In the genomic region with DNA sequence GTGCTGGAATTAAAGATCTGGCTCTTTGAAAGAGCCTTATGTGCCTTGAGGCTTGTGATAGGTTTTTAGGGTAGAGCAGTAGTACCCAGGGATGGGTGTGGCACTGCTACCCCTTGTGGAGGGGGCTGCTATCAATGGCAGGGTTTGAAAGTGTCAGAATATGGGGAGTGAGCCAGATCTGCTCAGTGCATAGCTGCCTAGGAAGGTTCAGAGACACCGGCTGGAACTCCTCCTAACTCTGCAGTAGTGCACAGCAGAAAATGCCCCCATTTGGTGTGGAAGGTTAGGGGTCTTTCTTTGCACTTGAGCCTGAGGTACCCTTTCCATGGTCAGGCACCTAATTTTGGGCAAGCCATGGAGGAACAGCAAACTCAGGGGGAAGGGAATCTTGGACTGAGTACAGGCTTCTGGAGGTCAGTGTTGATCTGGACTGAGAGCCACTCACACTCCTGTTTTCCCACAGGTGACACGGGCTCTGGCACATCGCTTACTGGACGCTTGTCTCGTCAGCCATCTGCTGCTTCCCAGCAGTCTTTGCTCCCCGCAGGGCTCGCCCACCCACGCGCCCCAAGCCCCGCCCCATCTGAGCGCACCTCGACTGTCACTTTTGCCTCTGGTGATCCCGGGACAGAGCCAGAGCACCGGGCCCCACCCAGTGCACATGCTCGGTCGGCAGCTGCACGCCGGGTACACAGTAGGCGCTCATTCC, we compare ENCODE assay signal across 8 mouse cellular contexts. TPM values are rescaled to one million over a fixed set of nuclear protein-coding genes. Genes with fewer than 3 reads are reported as not detected.
DNase-seq lines count a peak whose midpoint lies in the region; ATAC-seq and TF ChIP-seq lines count a peak whose summit lies in the region.

No protein-coding gene starts in this region.

- peak; percentile 56 for ATAC-seq in intestine, postnatal 0 days
- ATAC-seq in liver, embryonic 15.5 days (ENCODE audit: insufficient read depth), result peak; percentile 79
- ATAC-seq in neural tube, embryonic 12.5 days (ENCODE audit: low FRiP score, low read depth), result peak; percentile 84

- WGBS in intestine, postnatal 0 days, result 11% methylated on average over 18 of the region's 19 CpGs
- 6% methylated on average over 19 of the region's 19 CpGs for WGBS in liver, embryonic 15.5 days (ENCODE audit: insufficient replicate concordance)
- 11% methylated on average over 19 of the region's 19 CpGs for WGBS in neural tube, embryonic 12.5 days

- no peaks in the 10 kb centered on the region for H3K27me3 ChIP-seq in intestine, postnatal 0 days (replicated peaks; ENCODE audit: control insufficient read depth, insufficient read depth, low read length)
- no peaks in the 10 kb centered on the region for H3K27me3 ChIP-seq in liver, embryonic 15.5 days
- H3K27me3 ChIP-seq in neural tube, embryonic 12.5 days (replicated peaks), result no peaks in the 10 kb centered on the region
- no peaks in the 10 kb centered on the region for H3K27me3 ChIP-seq in testis, adult 2 months (ENCODE audit: control insufficient read depth, insufficient read depth, low read length)

- peaks cover 6% of the 10 kb centered on the region; the same call in 1 of the 2 replicates for H3K4me1 ChIP-seq in intestine, postnatal 0 days (replicated peaks; ENCODE audit: control insufficient read depth, insufficient read depth, low read length)
- H3K4me1 ChIP-seq in liver, embryonic 15.5 days (replicated peaks), result peaks cover 13% of the 10 kb centered on the region
- 0 out of 2 replicates have a peak, but pooled peaks cover 11% of the 10 kb centered on the region for H3K4me1 ChIP-seq in neural tube, embryonic 12.5 days
- peaks cover 15% of the 10 kb centered on the region for H3K4me1 ChIP-seq in testis, adult 2 months (ENCODE audit: control insufficient read depth, insufficient read depth, low read length)

- DNase-seq in B cell, adult 2 months, result peak; percentile 64 to 66
- peak; percentile 71 for DNase-seq in adrenal gland, adult 2 months
- peak; percentile 54 for DNase-seq in embryo, embryonic 10.5 days (ENCODE audit: low spot score)
- peak; percentile 57 to 62 for DNase-seq in heart, adult 18-20 months

- peak overlapping the region; percentile 2; the same call in 1 of the 2 replicates for H3K9ac ChIP-seq in intestine, postnatal 0 days (ENCODE audit: low read depth, low read length)
- H3K9ac ChIP-seq in liver, embryonic 15.5 days, result peak overlapping the region; percentile 27; the same call in 1 of the 2 replicates
- peak overlapping the region; percentile 53 for H3K9ac ChIP-seq in neural tube, embryonic 12.5 days

- no peak overlapping the region for H3K27ac ChIP-seq in intestine, postnatal 0 days (ENCODE audit: low read depth, low read length)
- H3K27ac ChIP-seq in liver, embryonic 15.5 days (replicated peaks), result no peak overlapping the region
- no peak overlapping the region for H3K27ac ChIP-seq in neural tube, embryonic 12.5 days
- peak overlapping the region; percentile 16; the same call in 1 of the 2 replicates for H3K27ac ChIP-seq in testis, adult 2 months (ENCODE audit: control insufficient read depth, insufficient read depth, low read depth, low read length)

- TF ChIP-seq POLR2A in testis, adult 2 months (IDR thresholded peaks at IDR 0.05; ENCODE audit: control insufficient read depth, low read depth, low read length), result no peak

- H3K4me3 ChIP-seq in intestine, postnatal 0 days (ENCODE audit: low read depth, low read length), result peak overlapping the region; percentile 36
- H3K4me3 ChIP-seq in liver, embryonic 15.5 days (replicated peaks), result peak overlapping the region; percentile 54
- H3K4me3 ChIP-seq in neural tube, embryonic 12.5 days, result peak overlapping the region; percentile 47
- peak overlapping the region; percentile 53 for H3K4me3 ChIP-seq in testis, adult 2 months (ENCODE audit: control insufficient read depth, low read depth, low read length)

- TF ChIP-seq CTCF in intestine, postnatal 0 days (IDR thresholded peaks at IDR 0.05; ENCODE audit: low read depth), result no peak
- no peak for TF ChIP-seq CTCF in testis, adult 2 months (IDR thresholded peaks at IDR 0.05; ENCODE audit: control insufficient read depth, insufficient read depth, insufficient replicate concordance, low read depth, low read length)

- peaks cover 38% of the 10 kb centered on the region for H3K36me3 ChIP-seq in intestine, postnatal 0 days (ENCODE audit: control insufficient read depth, insufficient read depth)
- H3K36me3 ChIP-seq in liver, embryonic 15.5 days (replicated peaks), result peaks cover 10% of the 10 kb centered on the region
- peaks cover 12% of the 10 kb centered on the region; the same call in 1 of the 2 replicates for H3K36me3 ChIP-seq in neural tube, embryonic 12.5 days
- H3K36me3 ChIP-seq in testis, adult 2 months (ENCODE audit: control insufficient read depth, insufficient read depth, low read length), result no peaks in the 10 kb centered on the region

- peak overlapping the region; percentile 62 for H3K4me2 ChIP-seq in intestine, postnatal 0 days (replicated peaks; ENCODE audit: low read depth)
- H3K4me2 ChIP-seq in liver, embryonic 15.5 days, result peak overlapping the region; percentile 73
- H3K4me2 ChIP-seq in neural tube, embryonic 12.5 days (replicated peaks), result peak overlapping the region; percentile 80

- no peaks in the 10 kb centered on the region for H3K9me3 ChIP-seq in intestine, postnatal 0 days (ENCODE audit: control insufficient read depth)
- H3K9me3 ChIP-seq in liver, embryonic 15.5 days (replicated peaks), result no peaks in the 10 kb centered on the region
- H3K9me3 ChIP-seq in neural tube, embryonic 12.5 days, result no peaks in the 10 kb centered on the region

RNA-seq across cellular contexts. Expression of a gene that starts 42.0 kb away (rescaled TPM):
- total RNA-seq in adrenal gland, adult 2 months (2021), result 10 to 100 TPM; 54.2 to 69.9 TPM
- polyA plus RNA-seq in adrenal gland, adult 2 months (2012; rRNA removed), result 30.0 and 40.0 TPM in 2 replicates
- 10 to 100 TPM; 45.6 to 48.6 TPM for total RNA-seq in heart, adult 18-20 months (2021)
- 41.8 and 42.8 TPM in 2 replicates for polyA plus RNA-seq in intestine, postnatal 0 days (2015; fragmentation: Nextera tagmentation; extraction: Ambion mirVana)
- polyA plus RNA-seq in liver, embryonic 15.5 days (2015; fragmentation: Nextera tagmentation; extraction: Ambion mirVana), result 23.7 and 24.0 TPM in 2 replicates
- polyA plus RNA-seq in neural tube, embryonic 12.5 days (2016; fragmentation: Nextera tagmentation; extraction: Ambion mirVana), result 83.6 and 91.4 TPM in 2 replicates
- polyA plus RNA-seq in testis, adult 2 months (2012; rRNA removed), result 28.4 and 34.2 TPM in 2 replicates

RNA-seq across cellular contexts. Expression of a gene that starts 45.2 kb away (rescaled TPM):
- total RNA-seq in adrenal gland, adult 2 months (2021), result under 1 TPM; 0.35 to 0.55 TPM
- polyA plus RNA-seq in adrenal gland, adult 2 months (2012; rRNA removed), result 0.03 and 0.10 TPM in 2 replicates
- 1 to 10 TPM in 1 of 2 experiments, under 1 TPM in 1; 0.59 to 1.2 TPM for total RNA-seq in heart, adult 18-20 months (2021)
- polyA plus RNA-seq in intestine, postnatal 0 days (2015; fragmentation: Nextera tagmentation; extraction: Ambion mirVana), result 21.9 and 25.3 TPM in 2 replicates
- not detected in 2 replicates for polyA plus RNA-seq in liver, embryonic 15.5 days (2015; fragmentation: Nextera tagmentation; extraction: Ambion mirVana)
- polyA plus RNA-seq in neural tube, embryonic 12.5 days (2016; fragmentation: Nextera tagmentation; extraction: Ambion mirVana), result 0.04 TPM in 1 of 2 replicates, not detected in the other
- 1.0 and 1.9 TPM in 2 replicates for polyA plus RNA-seq in testis, adult 2 months (2012; rRNA removed)

Comparison
In these comparisons a context has a peak if more than half of its experiments do, and no peak if none do; other contexts are left out.
1. H3K9ac ChIP-seq: peak in every context shown above with its lines; median percentile 53 in neural tube, embryonic 12.5 days; 27 in liver, embryonic 15.5 days; 2 in intestine, postnatal 0 days.